11 mouse cellular contexts compared by ENCODE assay signal in the genomic region with DNA sequence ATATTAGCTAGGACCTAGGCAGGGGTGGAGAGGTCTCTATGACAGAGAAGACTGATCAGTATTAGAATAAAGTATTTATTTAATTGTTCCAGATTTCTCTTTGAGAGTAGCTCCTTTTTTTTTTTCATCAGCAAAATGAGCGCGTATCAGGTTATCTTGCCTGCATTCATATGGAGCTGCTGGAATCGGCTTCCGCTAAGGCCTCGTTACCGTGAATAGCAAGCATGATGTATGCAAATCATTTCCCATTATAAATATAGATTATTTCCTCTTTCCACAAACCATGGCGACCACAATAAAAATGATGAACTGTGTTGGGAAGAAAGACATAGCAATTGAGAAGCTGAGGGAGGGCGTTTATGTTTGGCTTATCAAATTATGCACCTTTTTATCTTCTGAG.
"Had no signal": no experiment of that assay in that cellular context is flagged by ENCODE, and none has a peak within 500 bp of the region (broad histone marks: within the 10 kb centered on the region; RNA-seq: fewer than 3 reads in every experiment).

No protein-coding gene starts in this region.

- ATAC-seq: lung, postnatal 0 days had no signal

- H3K4me3 ChIP-seq: kidney, embryonic 15.5 days; limb, embryonic 10.5 days; liver, embryonic 15.5 days had no signal

- H3K4me2 ChIP-seq: kidney, embryonic 15.5 days; liver, embryonic 11.5 days; liver, embryonic 15.5 days had no signal

- H3K36me3 ChIP-seq: kidney, embryonic 15.5 days; limb, embryonic 10.5 days; liver, embryonic 15.5 days had no signal

- H3K27me3 ChIP-seq: kidney, embryonic 15.5 days; liver, embryonic 15.5 days had no signal

- H3K4me1 ChIP-seq: kidney, embryonic 15.5 days; limb, embryonic 10.5 days; liver, embryonic 15.5 days had no signal

- H3K9ac ChIP-seq: kidney, embryonic 15.5 days; liver, embryonic 15.5 days had no signal

- H3K9me3 ChIP-seq: kidney, embryonic 15.5 days; limb, embryonic 10.5 days; liver, embryonic 15.5 days had no signal

- H3K27ac ChIP-seq: kidney, embryonic 15.5 days; limb, embryonic 10.5 days; liver, embryonic 15.5 days had no signal

- DNase-seq: kidney, adult 2 months; kidney, postnatal 14 days; lung, adult 2 months; lung, postnatal 36 days; right cerebral cortex, adult 18-20 months; thymus, postnatal 36 days had no signal
